In the genomic region with DNA sequence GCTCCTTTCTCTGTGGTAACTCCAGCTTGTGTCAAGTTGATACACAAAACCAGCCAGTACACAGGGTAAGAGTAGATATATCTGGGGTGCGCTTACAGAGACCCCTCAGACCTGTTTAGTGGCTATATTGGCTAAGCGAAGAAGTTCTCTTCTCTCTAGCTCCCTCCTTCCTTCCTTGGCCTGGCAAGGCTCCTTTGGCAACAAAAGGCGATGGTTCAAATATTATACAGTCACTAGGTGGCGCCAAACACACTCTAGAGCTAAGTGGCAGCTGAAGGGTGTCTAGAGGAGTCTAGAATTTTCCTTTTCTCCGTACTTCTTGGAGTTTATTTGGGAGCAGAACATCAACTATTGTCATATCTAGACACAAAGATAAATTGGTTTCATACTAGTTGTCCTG, we compare ENCODE assay signal across 8 mouse cellular contexts. TPM values are rescaled to one million over a fixed set of nuclear protein-coding genes. Genes with fewer than 3 reads are reported as not detected.
A peak's percentile ranks its signal among the peaks of the same experiment; 100 is the strongest.
DNase-seq lines count a peak whose midpoint lies in the region; ATAC-seq and TF ChIP-seq lines count a peak whose summit lies in the region.
"Had no signal": no experiment of that assay in that cellular context is flagged by ENCODE, and none has a peak within 500 bp of the region (broad histone marks: within the 10 kb centered on the region; RNA-seq: fewer than 3 reads in every experiment).

No protein-coding gene starts in this region.

- TF ChIP-seq EP300 in heart, postnatal 0 days (IDR thresholded peaks at IDR 0.05; ENCODE audit: low read depth), result no peak
- no peak for TF ChIP-seq EP300 in stomach, postnatal 0 days (optimal IDR thresholded peaks at IDR 0.05)

- WGBS in intestine, postnatal 0 days, result 28% methylated on average over 5 of the region's 5 CpGs
- WGBS in intestine, embryonic 16.5 days, result 25% methylated on average over 5 of the region's 5 CpGs
- 20% methylated on average over 5 of the region's 5 CpGs for WGBS in heart, postnatal 0 days
- WGBS in limb, embryonic 11.5 days, result 29% methylated on average over 5 of the region's 5 CpGs
- WGBS in stomach, postnatal 0 days, result 23% methylated on average over 5 of the region's 5 CpGs

- H3K9ac ChIP-seq in intestine, postnatal 0 days (ENCODE audit: low read depth, low read length), result no peak overlapping the region
- no peak overlapping the region for H3K9ac ChIP-seq in intestine, embryonic 16.5 days (ENCODE audit: low read depth, low read length)
- H3K9ac ChIP-seq in heart, postnatal 0 days (replicated peaks; ENCODE audit: low read depth, low read length), result no peak overlapping the region
- no peak overlapping the region for H3K9ac ChIP-seq in limb, embryonic 11.5 days (ENCODE audit: low read length)
- no peak overlapping the region for H3K9ac ChIP-seq in stomach, postnatal 0 days (ENCODE audit: low read length)

- no peaks in the 10 kb centered on the region for H3K4me1 ChIP-seq in intestine, postnatal 0 days (replicated peaks; ENCODE audit: control insufficient read depth, insufficient read depth, low read length)
- H3K4me1 ChIP-seq in intestine, embryonic 16.5 days (ENCODE audit: control insufficient read depth, insufficient read depth, low read length), result no peaks in the 10 kb centered on the region
- H3K4me1 ChIP-seq in heart, postnatal 0 days (ENCODE audit: control insufficient read depth, insufficient read depth), result peaks cover 3% of the 10 kb centered on the region; the same call in 1 of the 2 replicates
- no peaks in the 10 kb centered on the region for H3K4me1 ChIP-seq in limb, embryonic 11.5 days (ENCODE audit: control insufficient read depth, insufficient read depth, low read length)
- H3K4me1 ChIP-seq in stomach, postnatal 0 days (replicated peaks; ENCODE audit: control insufficient read depth, insufficient read depth), result no peaks in the 10 kb centered on the region

- no peak overlapping the region for H3K27ac ChIP-seq in intestine, postnatal 0 days (ENCODE audit: low read depth, low read length)
- H3K27ac ChIP-seq in intestine, embryonic 16.5 days (ENCODE audit: low read length), result no peak overlapping the region
- no peak overlapping the region for H3K27ac ChIP-seq in heart, postnatal 0 days (ENCODE audit: low read depth)
- no peak overlapping the region for H3K27ac ChIP-seq in limb, embryonic 11.5 days (replicated peaks; ENCODE audit: low read depth, low read length)
- no peak overlapping the region for H3K27ac ChIP-seq in stomach, postnatal 0 days (replicated peaks)

- H3K9me3 ChIP-seq in intestine, postnatal 0 days (ENCODE audit: control insufficient read depth), result no peaks in the 10 kb centered on the region
- H3K9me3 ChIP-seq in intestine, embryonic 16.5 days (ENCODE audit: control insufficient read depth, low read length), result no peaks in the 10 kb centered on the region
- no peaks in the 10 kb centered on the region for H3K9me3 ChIP-seq in heart, postnatal 0 days (replicated peaks; ENCODE audit: control insufficient read depth, low read length)
- no peaks in the 10 kb centered on the region for H3K9me3 ChIP-seq in limb, embryonic 11.5 days (ENCODE audit: control insufficient read depth, low read length)
- H3K9me3 ChIP-seq in stomach, postnatal 0 days (ENCODE audit: control insufficient read depth, low read length), result no peaks in the 10 kb centered on the region

- peak; percentile 71 for DNase-seq in ES-CJ7 (ENCODE audit: low read depth, low spot score)
- DNase-seq in adrenal gland, postnatal 14 days, result peak; percentile 42
- peak; percentile 18 for DNase-seq in heart, postnatal 0 days (ENCODE audit: low spot score)
- peak; percentile 70 for DNase-seq in limb, embryonic 11.5 days (ENCODE audit: low spot score)
- peak; percentile 46 for DNase-seq in stomach, postnatal 0 days (ENCODE audit: low spot score)

- H3K4me2 ChIP-seq in intestine, postnatal 0 days (replicated peaks; ENCODE audit: low read depth), result no peak overlapping the region
- no peak overlapping the region for H3K4me2 ChIP-seq in intestine, embryonic 16.5 days (ENCODE audit: low read depth, low read length)
- no peak overlapping the region for H3K4me2 ChIP-seq in heart, postnatal 0 days (ENCODE audit: low read depth, low read length)
- no peak overlapping the region for H3K4me2 ChIP-seq in limb, embryonic 11.5 days (ENCODE audit: low read depth, severe bottlenecking)
- H3K4me2 ChIP-seq in stomach, postnatal 0 days (replicated peaks; ENCODE audit: low read depth), result no peak overlapping the region

- H3K36me3 ChIP-seq in intestine, postnatal 0 days (ENCODE audit: control insufficient read depth, insufficient read depth), result no peaks in the 10 kb centered on the region
- H3K36me3 ChIP-seq in intestine, embryonic 16.5 days (ENCODE audit: control insufficient read depth, insufficient read depth, low read length), result no peaks in the 10 kb centered on the region
- no peaks in the 10 kb centered on the region for H3K36me3 ChIP-seq in heart, postnatal 0 days (replicated peaks; ENCODE audit: control insufficient read depth, insufficient read depth, low read length)
- H3K36me3 ChIP-seq in limb, embryonic 11.5 days (ENCODE audit: control insufficient read depth, insufficient read depth, low read length), result no peaks in the 10 kb centered on the region
- H3K36me3 ChIP-seq in stomach, postnatal 0 days (ENCODE audit: control insufficient read depth, insufficient read depth, low read length), result no peaks in the 10 kb centered on the region

- no peak overlapping the region for H3K4me3 ChIP-seq in intestine, postnatal 0 days (ENCODE audit: low read depth, low read length)
- H3K4me3 ChIP-seq in intestine, embryonic 16.5 days (ENCODE audit: low read length), result no peak overlapping the region
- H3K4me3 ChIP-seq in heart, postnatal 0 days (ENCODE audit: low read depth, low read length), result no peak overlapping the region
- H3K4me3 ChIP-seq in limb, embryonic 11.5 days (ENCODE audit: low read depth, low read length), result no peak overlapping the region
- H3K4me3 ChIP-seq in stomach, postnatal 0 days (ENCODE audit: low read depth, low read length), result no peak overlapping the region
- H3K4me3 ChIP-seq: erythroblast, embryonic 14.5 days had no signal

- no peaks in the 10 kb centered on the region for H3K27me3 ChIP-seq in intestine, postnatal 0 days (replicated peaks; ENCODE audit: control insufficient read depth, insufficient read depth, low read length)
- no peaks in the 10 kb centered on the region for H3K27me3 ChIP-seq in intestine, embryonic 16.5 days (replicated peaks; ENCODE audit: control insufficient read depth, insufficient read depth, low read length)
- H3K27me3 ChIP-seq in heart, postnatal 0 days (ENCODE audit: control insufficient read depth, insufficient read depth, low read length), result 0 out of 2 replicates have a peak, but pooled peaks cover 3% of the 10 kb centered on the region
- no peaks in the 10 kb centered on the region for H3K27me3 ChIP-seq in limb, embryonic 11.5 days (ENCODE audit: control insufficient read depth, insufficient read depth, low read length)
- H3K27me3 ChIP-seq in stomach, postnatal 0 days (ENCODE audit: control insufficient read depth, insufficient read depth, low read length), result no peaks in the 10 kb centered on the region

- TF ChIP-seq CTCF in intestine, postnatal 0 days (IDR thresholded peaks at IDR 0.05; ENCODE audit: low read depth), result peak; percentile 79
- TF ChIP-seq CTCF in heart, postnatal 0 days (IDR thresholded peaks at IDR 0.05; ENCODE audit: low read depth), result peak; percentile 66
- peak; percentile 83 for TF ChIP-seq CTCF in stomach, postnatal 0 days (IDR thresholded peaks at IDR 0.05; ENCODE audit: low read depth)

- ATAC-seq in intestine, postnatal 0 days, result no peak
- ATAC-seq in intestine, embryonic 16.5 days, result no peak
- no peak for ATAC-seq in heart, postnatal 0 days (ENCODE audit: insufficient read depth, low read depth)
- ATAC-seq in limb, embryonic 11.5 days (ENCODE audit: insufficient number of reproducible peaks, low FRiP score, low TSS enrichment, low read depth), result no peak
- ATAC-seq in stomach, postnatal 0 days (ENCODE audit: low FRiP score, low TSS enrichment), result no peak

RNA-seq across cellular contexts. Expression of a gene that starts 37.7 kb away (rescaled TPM):
- not detected in 2 replicates for polyA plus RNA-seq in intestine, postnatal 0 days (2015; fragmentation: Nextera tagmentation; extraction: Ambion mirVana)
- not detected in 2 replicates for polyA plus RNA-seq in intestine, embryonic 16.5 days (2015; fragmentation: Nextera tagmentation; extraction: Ambion mirVana)
- total RNA-seq in adrenal gland, postnatal 14 days (2021), result not detected in 2 replicates
- not detected in 2 replicates for total RNA-seq in heart, postnatal 0 days (2014; rRNA removed; ENCODE audit: low replicate concordance)
- polyA plus RNA-seq in heart, postnatal 0 days (2015; fragmentation: Nextera tagmentation; extraction: Ambion mirVana), result not detected in 2 replicates
- polyA plus RNA-seq in limb, embryonic 11.5 days (2014; fragmentation: Nextera tagmentation; extraction: Ambion mirVana), result not detected in 2 replicates
- polyA plus RNA-seq in stomach, postnatal 0 days (2015; fragmentation: Nextera tagmentation; extraction: Ambion mirVana), result not detected in 2 replicates
- polyA plus RNA-seq: erythroblast, embryonic 14.5 days had no signal

RNA-seq across cellular contexts. Expression of a gene that starts 50.4 kb away (rescaled TPM):
- not detected in 2 replicates for polyA plus RNA-seq in intestine, postnatal 0 days (2015; fragmentation: Nextera tagmentation; extraction: Ambion mirVana)
- 0.23 and 0.31 TPM in 2 replicates for polyA plus RNA-seq in intestine, embryonic 16.5 days (2015; fragmentation: Nextera tagmentation; extraction: Ambion mirVana)
- total RNA-seq in adrenal gland, postnatal 14 days (2021), result 11.6 and 33.7 TPM in 2 replicates
- 0.27 TPM in 1 of 2 replicates, not detected in the other for total RNA-seq in heart, postnatal 0 days (2014; rRNA removed; ENCODE audit: low replicate concordance)
- polyA plus RNA-seq in heart, postnatal 0 days (2015; fragmentation: Nextera tagmentation; extraction: Ambion mirVana), result not detected in 2 replicates
- 0.03 and 0.13 TPM in 2 replicates for polyA plus RNA-seq in limb, embryonic 11.5 days (2014; fragmentation: Nextera tagmentation; extraction: Ambion mirVana)
- polyA plus RNA-seq in stomach, postnatal 0 days (2015; fragmentation: Nextera tagmentation; extraction: Ambion mirVana), result 0.07 and 0.13 TPM in 2 replicates
- polyA plus RNA-seq: erythroblast, embryonic 14.5 days had no signal

Comparison
In these comparisons a context has a peak if more than half of its experiments do, and no peak if none do; other contexts are left out.
1. DNase-seq: peak in every context shown above with its lines; median percentile 71 in ES-CJ7; 70 in limb, embryonic 11.5 days; 46 in stomach, postnatal 0 days; 42 in adrenal gland, postnatal 14 days; 18 in heart, postnatal 0 days.